Mouse (Mus musculus) adrenal gland, adult 2 months (tissue): ENCODE measurements around the gene Chrm4. TPM values are rescaled to one million over a fixed set of nuclear protein-coding genes. Genes with fewer than 3 reads are reported as not detected.

Source experiments
- DNase-seq: peaks from one replicate; pipeline ENCODE4 v3.0.0; 2021
- microRNA-seq, 2 experiments: library from miRNA; unstranded; fragments of <30 nt; microRNA quantifications; one replicate each; pipeline ENCODE4 v1.2.0; 2021
- polyA plus RNA-seq: library from polyadenylated mRNA; depleted of rRNA; stranded (reverse); fragments of >200 nt; gene quantifications from 2 replicates; pipeline ENCODE4 v1.2.3, GENCODE M21; 2012; rRNA removed
- total RNA-seq, 2 experiments: library from RNA; stranded (reverse); gene quantifications; 2 replicates each; pipeline ENCODE4 v1.2.3; 2021

Chrm4 gene
- total and polyA plus RNA-seq, 3 experiments: 0.49 to 3.1 (median 2.1) TPM

DNA sequence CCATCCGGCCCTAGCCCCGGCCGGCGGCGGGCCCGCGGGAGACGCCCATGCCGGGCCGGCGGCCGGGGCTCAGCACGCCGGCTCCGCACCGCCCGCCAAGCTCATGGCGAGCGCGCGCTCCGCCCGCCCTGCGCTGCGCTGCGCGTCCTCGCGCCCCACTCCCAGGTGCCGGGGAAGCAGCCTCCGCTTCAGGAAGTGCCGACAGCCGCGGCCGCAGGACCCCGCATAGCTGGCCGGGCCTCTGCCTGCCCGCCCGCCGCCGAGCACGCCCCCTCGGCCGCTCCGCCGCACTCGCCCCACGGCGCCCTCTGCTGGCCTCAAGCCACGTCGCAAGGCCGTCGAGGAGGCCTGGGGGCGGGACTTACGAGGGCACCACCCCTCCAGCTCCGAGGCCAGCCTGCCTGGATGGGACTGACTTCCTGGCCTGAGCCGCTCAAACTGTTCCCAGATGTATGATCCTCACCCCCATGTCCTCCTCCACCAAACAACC lies 36.4 kb downstream of the Chrm4 start:
- DNase-seq: peak; percentile 98

DNA sequence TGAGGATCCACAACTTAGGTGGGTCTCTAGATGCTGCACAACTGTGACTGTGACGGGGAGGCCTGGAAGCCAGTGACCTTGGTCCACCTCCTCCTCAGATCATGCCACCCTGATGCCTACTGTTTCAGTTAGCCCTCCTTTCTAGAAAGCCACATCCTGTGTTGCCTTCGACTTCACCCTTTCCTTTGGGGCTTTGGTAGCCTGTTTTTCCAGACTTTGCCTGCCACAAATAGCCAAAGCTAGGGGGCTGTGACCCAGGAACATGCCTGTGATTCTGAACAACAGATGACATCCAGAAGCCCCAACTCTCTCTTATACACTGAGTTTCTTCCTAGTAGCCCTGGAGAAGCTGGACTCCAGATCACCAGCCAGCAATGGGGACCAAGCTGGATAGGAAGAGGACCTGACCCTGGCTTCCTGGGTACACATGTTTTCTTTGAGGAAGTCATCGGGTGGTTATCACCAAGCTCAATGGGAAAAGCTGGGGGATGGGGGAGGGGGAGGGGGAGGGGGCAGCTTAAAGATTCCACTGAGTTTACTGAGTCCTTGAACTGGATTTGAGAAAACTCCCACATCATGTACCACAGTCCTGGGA lies 37.7 kb downstream of the Chrm4 start:
- no peak for DNase-seq

GRCm38 (mm10) chr2:91965417-91965816 lies 38.4 kb downstream of the Chrm4 start:
- DNase-seq: peak; percentile 75

GRCm38 (mm10) chr2:91966367-91966766 lies 39.3 kb downstream of the Chrm4 start:
- DNase-seq: peak; percentile 44

DNA sequence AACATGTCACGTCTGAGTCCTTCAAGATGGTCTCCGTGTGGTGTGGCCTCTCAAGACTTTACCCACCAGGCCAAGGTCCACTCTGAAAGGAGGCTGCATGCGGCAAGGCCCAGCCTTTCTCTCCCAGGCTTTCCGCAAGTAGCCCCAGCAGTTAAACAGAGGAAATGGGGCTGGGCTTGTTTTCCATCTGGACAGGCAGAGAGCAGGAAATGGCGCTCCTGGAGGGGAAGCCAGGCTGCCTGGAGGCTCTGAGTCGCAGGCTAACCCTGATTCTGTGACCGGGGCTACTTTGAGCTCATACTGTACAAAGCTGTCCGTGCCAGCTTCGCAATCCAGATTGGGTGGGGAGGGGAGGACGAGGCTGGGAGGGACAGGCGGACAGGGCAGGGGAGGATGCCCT lies 40.9 kb downstream of the Chrm4 start:
- peak; percentile 39 for DNase-seq

GRCm38 (mm10) chr2:91971231-91972097 lies 44.4 kb downstream of the Chrm4 start:
- peak; percentile 36 for DNase-seq

DNA sequence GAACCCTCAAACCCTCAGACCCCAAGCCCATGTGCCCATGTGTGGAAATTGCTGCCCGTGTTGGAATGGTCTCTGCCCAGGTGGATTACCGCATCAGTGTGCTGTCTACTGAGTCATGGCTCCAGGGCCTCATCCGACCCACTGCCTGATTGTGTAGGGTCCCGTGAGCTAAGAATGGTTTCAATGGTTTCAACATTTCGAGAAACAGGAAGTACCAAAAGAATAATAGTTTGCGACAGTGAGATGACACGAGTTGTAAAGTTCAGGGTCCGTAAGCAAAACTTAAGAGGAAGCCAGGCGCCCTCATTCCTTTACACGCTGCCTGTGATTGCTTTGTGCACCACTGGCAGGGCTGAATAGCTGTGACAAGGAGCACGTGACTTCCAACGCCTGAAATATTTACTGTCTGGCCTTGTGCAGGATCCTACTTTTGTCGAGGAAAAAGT lies 45.1 kb downstream of the Chrm4 start:
- peak; percentile 40 for DNase-seq

- DNase-seq: no peak
Observed at GRCm38 (mm10) chr2:91973416-91974135, 46.5 kb downstream of the Chrm4 start.

GRCm38 (mm10) chr2:91975581-91976541 lies 48.8 kb downstream of the Chrm4 start, which contains the start of gene Dgkz:
Gene Dgkz, minus strand, starts transcription at chr2:91975864.
- DNase-seq: no peak

DNA sequence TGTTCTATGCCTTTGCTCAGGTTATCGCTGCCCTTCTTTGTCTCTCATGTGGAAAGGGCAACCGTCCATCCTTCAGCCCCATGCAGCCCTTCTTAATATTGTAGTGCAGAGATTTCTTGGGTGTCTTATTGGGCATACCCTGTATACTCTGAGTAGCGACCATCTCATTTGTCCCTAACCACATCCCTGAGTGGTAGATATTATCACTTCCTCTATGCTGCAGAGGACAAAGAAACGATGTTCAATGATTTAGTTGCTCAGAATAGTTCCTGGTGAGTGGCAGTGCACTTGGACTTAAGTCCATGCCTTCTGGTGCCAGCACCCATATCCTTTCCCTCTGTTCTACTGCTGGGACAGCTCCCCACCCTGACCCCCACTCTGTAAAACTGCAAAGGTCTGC lies 50.9 kb downstream of the Chrm4 start:
- DNase-seq: no peak

Small RNA genes within 50 kb of the gene (microRNA-seq; reads per million reads assigned to microRNA genes)
- gene Mir6999: 0 reads per million in 2 experiments

Other genes with a start within 250 kb of the Chrm4 start
- gene Atg13, start 216.7 kb upstream of the Chrm4 start, total RNA-seq: 10 to 100 TPM; 58.5 to 61.7 TPM
- 43.9 and 59.4 TPM in 2 replicates for gene Atg13, start 216.7 kb upstream of the Chrm4 start, polyA plus RNA-seq
- gene Harbi1, start 216.4 kb upstream of the Chrm4 start, total RNA-seq: 10 to 100 TPM in 1 of 2 experiments, 1 to 10 TPM in 1; 6.8 to 12.0 TPM
- gene Harbi1, start 216.4 kb upstream of the Chrm4 start, polyA plus RNA-seq: 1.8 and 2.0 TPM in 2 replicates
- gene Ambra1, start 197.1 kb upstream of the Chrm4 start, total RNA-seq: 10 to 100 TPM; 31.0 to 34.1 TPM
- gene Ambra1, start 197.1 kb upstream of the Chrm4 start, polyA plus RNA-seq: 23.8 and 29.8 TPM in 2 replicates
- 1 to 10 TPM; 6.0 to 8.0 TPM for gene Mdk, start 5.0 kb downstream of the Chrm4 start, total RNA-seq
- gene Mdk, start 5.0 kb downstream of the Chrm4 start, polyA plus RNA-seq: 1.3 and 2.1 TPM in 2 replicates
- gene Gm9821, start 18.5 kb downstream of the Chrm4 start, total RNA-seq: not detected
- gene Gm9821, start 18.5 kb downstream of the Chrm4 start, polyA plus RNA-seq: not detected in 2 replicates
- gene Dgkz, start 48.6 kb downstream of the Chrm4 start, total RNA-seq: 10 to 100 TPM; 37.8 to 57.6 TPM
- 108 and 122 TPM in 2 replicates for gene Dgkz, start 48.6 kb downstream of the Chrm4 start, polyA plus RNA-seq
- gene Creb3l1, start 97.3 kb downstream of the Chrm4 start, total RNA-seq: 10 to 100 TPM; 11.1 to 17.3 TPM
- gene Creb3l1, start 97.3 kb downstream of the Chrm4 start, polyA plus RNA-seq: 6.4 and 6.6 TPM in 2 replicates
- gene Phf21a, start 165.9 kb downstream of the Chrm4 start, total RNA-seq: 10 to 100 TPM; 66.5 to 82.4 TPM
- 24.4 and 27.2 TPM in 2 replicates for gene Phf21a, start 165.9 kb downstream of the Chrm4 start, polyA plus RNA-seq